Mouse (Mus musculus): ENCODE results near the gene Gm17428. TPM values are rescaled to one million over a fixed set of nuclear protein-coding genes. Genes with fewer than 3 reads are reported as not detected.
"Not testable (repeated sequence)": the region's sequence is repeated elsewhere in the genome, so short reads cannot be mapped to it uniquely, and the experiment has no call there.

The Gm17428 gene
- polyA plus RNA-seq, 1 experiment from 2014 or later: not detected

GRCm38 (mm10) chr14:54961487-54961886, 15.2 kb upstream of the Gm17428 start:
- H3K27me3 ChIP-seq (ENCODE audit: insufficient read depth, low read length): no peaks in the 10 kb centered on the region
- H3K4me1 ChIP-seq (ENCODE audit: insufficient read depth, low read length): no peaks in the 10 kb centered on the region
- ATAC-seq (ENCODE audit: low FRiP score, low TSS enrichment): no peak
- H3K9me3 ChIP-seq (ENCODE audit: low read length): no peaks in the 10 kb centered on the region
- WGBS: 74% methylated on average over 5 of the region's 5 CpGs
- no peak overlapping the region for H3K27ac ChIP-seq (ENCODE audit: low read length)
- no peak overlapping the region for H3K9ac ChIP-seq (replicated peaks; ENCODE audit: low read length)
- no peak overlapping the region for H3K4me2 ChIP-seq (replicated peaks; ENCODE audit: low read depth, low read length)
- no peaks in the 10 kb centered on the region for H3K36me3 ChIP-seq (ENCODE audit: insufficient read depth, low read length)
- H3K4me3 ChIP-seq (ENCODE audit: low read length): no peak overlapping the region

DNA sequence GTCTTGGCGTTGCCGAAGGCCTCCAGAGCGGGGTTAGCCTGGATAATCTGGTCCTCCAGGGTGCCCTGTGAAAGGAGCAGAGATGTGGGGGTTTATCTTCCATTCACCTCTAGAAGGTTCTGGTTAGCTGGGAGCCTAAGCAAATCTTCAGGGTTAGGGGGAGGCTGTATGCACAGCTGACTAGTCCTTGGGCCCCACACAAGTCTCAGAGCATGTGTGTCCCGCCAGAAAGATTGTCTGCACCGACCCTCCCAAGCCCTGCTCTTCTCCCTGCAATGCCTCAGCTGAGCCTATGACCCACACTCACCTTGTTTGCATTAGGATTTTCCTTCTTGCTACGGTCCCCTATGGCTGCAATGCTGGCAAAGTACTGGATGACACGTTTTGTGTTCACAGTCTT, 14.0 kb upstream of the Gm17428 start:
- no peak overlapping the region for H3K9ac ChIP-seq (replicated peaks; ENCODE audit: low read length)

DNA sequence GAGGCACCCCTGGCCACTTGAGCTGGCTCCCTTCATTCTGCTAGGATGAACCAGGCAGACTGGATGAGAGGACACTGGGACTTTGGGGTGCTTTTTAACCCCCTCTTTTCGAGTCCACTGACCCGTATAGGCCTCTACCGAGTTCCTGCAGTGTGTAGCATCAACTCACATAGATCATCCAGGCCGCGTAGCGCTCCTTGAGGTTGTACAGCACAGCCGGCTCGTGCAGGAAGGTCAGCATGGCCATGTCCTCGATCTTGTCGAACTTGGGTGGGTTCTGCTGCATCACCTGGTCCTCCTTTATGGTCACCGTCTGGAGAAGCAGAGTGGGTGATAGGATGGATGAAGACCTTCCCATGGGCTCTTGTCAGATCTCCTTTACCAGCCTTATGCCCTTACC, 13.0 kb upstream of the Gm17428 start:
- H3K36me3 ChIP-seq (ENCODE audit: insufficient read depth, low read length): no peaks in the 10 kb centered on the region
- ATAC-seq (ENCODE audit: low FRiP score, low TSS enrichment): no peak
- no peaks in the 10 kb centered on the region for H3K4me1 ChIP-seq (ENCODE audit: insufficient read depth, low read length)
- no peaks in the 10 kb centered on the region for H3K9me3 ChIP-seq (ENCODE audit: low read length)
- no peaks in the 10 kb centered on the region for H3K27me3 ChIP-seq (ENCODE audit: insufficient read depth, low read length)
- no peak overlapping the region for H3K4me3 ChIP-seq (ENCODE audit: low read length)
- H3K4me2 ChIP-seq (replicated peaks; ENCODE audit: low read depth, low read length): no peak overlapping the region
- H3K27ac ChIP-seq (ENCODE audit: low read length): no peak overlapping the region
- H3K9ac ChIP-seq (replicated peaks; ENCODE audit: low read length): no peak overlapping the region
- WGBS: 87% methylated on average over 11 of the region's 11 CpGs

More for the DNA sequence above, 14.0 kb upstream of the Gm17428 start:
- Histone ChIP-seq H3K9me3 (ENCODE audit: low read length) (no peaks in the 10 kb centered on the region), H3K27ac (ENCODE audit: low read length) (no peak overlapping the region), H3K4me1 (ENCODE audit: insufficient read depth, low read length) (no peaks in the 10 kb centered on the region), H3K36me3 (ENCODE audit: insufficient read depth, low read length) (no peaks in the 10 kb centered on the region), H3K27me3 (ENCODE audit: insufficient read depth, low read length) (no peaks in the 10 kb centered on the region), H3K4me3 (ENCODE audit: low read length) (no peak overlapping the region), H3K4me2 (replicated peaks; ENCODE audit: low read depth, low read length) (no peak overlapping the region)
- ATAC-seq (ENCODE audit: low FRiP score, low TSS enrichment): no peak
- 84% methylated on average over 7 of the region's 7 CpGs for WGBS

DNA sequence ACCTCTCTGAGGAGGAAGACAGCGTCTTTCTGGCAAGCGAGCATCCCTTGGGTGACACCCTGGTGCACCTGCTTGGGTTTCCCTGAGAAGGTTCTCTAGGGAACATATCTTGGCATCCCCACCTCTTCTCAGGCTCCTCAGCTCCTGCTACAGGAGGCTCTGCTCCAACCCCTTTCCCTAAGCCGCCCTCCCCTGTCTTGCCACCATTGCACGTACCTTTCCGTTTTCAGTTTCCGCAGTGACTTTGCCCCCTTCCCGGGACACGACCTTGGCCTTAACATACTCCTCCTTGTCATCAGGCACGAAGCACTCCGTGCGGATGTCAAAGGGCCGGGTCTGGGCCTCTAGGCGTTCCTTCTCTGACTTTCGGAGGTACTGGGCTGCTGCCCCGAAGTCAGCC, 11.7 kb upstream of the Gm17428 start:
- no peaks in the 10 kb centered on the region for H3K4me1 ChIP-seq (ENCODE audit: insufficient read depth, low read length)
- no peak overlapping the region for H3K9ac ChIP-seq (replicated peaks; ENCODE audit: low read length)
- no peak overlapping the region for H3K27ac ChIP-seq (ENCODE audit: low read length)
- H3K36me3 ChIP-seq (ENCODE audit: insufficient read depth, low read length): no peaks in the 10 kb centered on the region
- no peaks in the 10 kb centered on the region for H3K27me3 ChIP-seq (ENCODE audit: insufficient read depth, low read length)
- H3K4me2 ChIP-seq (replicated peaks; ENCODE audit: low read depth, low read length): no peak overlapping the region
- WGBS: 78% methylated on average over 15 of the region's 15 CpGs
- H3K4me3 ChIP-seq (ENCODE audit: low read length): no peak overlapping the region
- no peaks in the 10 kb centered on the region for H3K9me3 ChIP-seq (ENCODE audit: low read length)
- no peak for ATAC-seq (ENCODE audit: low FRiP score, low TSS enrichment)

- Histone ChIP-seq H3K9me3 (ENCODE audit: low read length) (no peaks in the 10 kb centered on the region), H3K9ac (replicated peaks; ENCODE audit: low read length) (no peak overlapping the region), H3K4me3 (ENCODE audit: low read length) (no peak overlapping the region), H3K4me1 (ENCODE audit: insufficient read depth, low read length) (no peaks in the 10 kb centered on the region), H3K36me3 (ENCODE audit: insufficient read depth, low read length) (no peaks in the 10 kb centered on the region), H3K4me2 (replicated peaks; ENCODE audit: low read depth, low read length) (no peak overlapping the region), H3K27me3 (ENCODE audit: insufficient read depth, low read length) (no peaks in the 10 kb centered on the region), H3K27ac (ENCODE audit: low read length) (no peak overlapping the region)
- no peak for ATAC-seq (ENCODE audit: low FRiP score, low TSS enrichment)
- 66% methylated on average over 6 of the region's 6 CpGs for WGBS
Observed at GRCm38 (mm10) chr14:54965631-54966030, 11.1 kb upstream of the Gm17428 start.

GRCm38 (mm10) chr14:54966320-54966977, 10.3 kb upstream of the Gm17428 start, which contains the start of gene Myh6:
Myh6 (minus strand) TSS chr14:54966927.
- Histone ChIP-seq H3K4me1 (ENCODE audit: insufficient read depth, low read length) (no peaks in the 10 kb centered on the region), H3K9me3 (ENCODE audit: low read length) (no peaks in the 10 kb centered on the region), H3K36me3 (ENCODE audit: insufficient read depth, low read length) (no peaks in the 10 kb centered on the region), H3K27ac (ENCODE audit: low read length) (no peak within 1 kb of the TSS), H3K4me2 (replicated peaks; ENCODE audit: low read depth, low read length) (no peak within 1 kb of the TSS), H3K27me3 (ENCODE audit: insufficient read depth, low read length) (no peaks in the 10 kb centered on the region), H3K9ac (replicated peaks; ENCODE audit: low read length) (no peak within 1 kb of the TSS), H3K4me3 (ENCODE audit: low read length) (no peak within 1 kb of the TSS)
- ATAC-seq (ENCODE audit: low FRiP score, low TSS enrichment): no peak
- WGBS: 63% methylated on average over 7 of the region's 7 CpGs

DNA sequence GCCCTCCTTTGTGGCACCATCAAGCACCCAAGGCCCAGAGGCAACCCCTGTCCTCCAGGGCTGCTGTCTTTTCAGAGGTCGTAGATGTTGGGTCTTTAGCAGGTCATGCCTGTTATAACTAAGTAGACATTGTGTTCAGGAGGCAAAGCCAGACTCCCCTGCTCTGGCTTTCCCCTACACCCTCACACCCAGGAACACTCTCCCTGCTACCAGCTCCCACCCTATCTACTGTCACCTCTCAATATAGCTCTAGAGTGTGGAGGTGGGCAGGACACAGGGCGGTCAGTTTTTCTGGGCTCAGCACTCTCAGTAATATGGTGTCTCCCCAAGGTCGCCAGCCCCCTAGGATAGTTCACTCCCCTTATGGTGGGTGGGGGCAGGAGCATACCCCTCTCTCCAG, 8.9 kb upstream of the Gm17428 start:
- H3K27ac ChIP-seq (ENCODE audit: low read length): no peak overlapping the region
- no peaks in the 10 kb centered on the region for H3K4me1 ChIP-seq (ENCODE audit: insufficient read depth, low read length)
- H3K36me3 ChIP-seq (ENCODE audit: insufficient read depth, low read length): no peaks in the 10 kb centered on the region
- ATAC-seq (ENCODE audit: low FRiP score, low TSS enrichment): no peak
- 90% methylated on average over 3 of the region's 3 CpGs for WGBS
- H3K27me3 ChIP-seq (ENCODE audit: insufficient read depth, low read length): no peaks in the 10 kb centered on the region
- no peak overlapping the region for H3K4me3 ChIP-seq (ENCODE audit: low read length)
- no peak overlapping the region for H3K4me2 ChIP-seq (replicated peaks; ENCODE audit: low read depth, low read length)
- no peaks in the 10 kb centered on the region for H3K9me3 ChIP-seq (ENCODE audit: low read length)
- no peak overlapping the region for H3K9ac ChIP-seq (replicated peaks; ENCODE audit: low read length)

DNA sequence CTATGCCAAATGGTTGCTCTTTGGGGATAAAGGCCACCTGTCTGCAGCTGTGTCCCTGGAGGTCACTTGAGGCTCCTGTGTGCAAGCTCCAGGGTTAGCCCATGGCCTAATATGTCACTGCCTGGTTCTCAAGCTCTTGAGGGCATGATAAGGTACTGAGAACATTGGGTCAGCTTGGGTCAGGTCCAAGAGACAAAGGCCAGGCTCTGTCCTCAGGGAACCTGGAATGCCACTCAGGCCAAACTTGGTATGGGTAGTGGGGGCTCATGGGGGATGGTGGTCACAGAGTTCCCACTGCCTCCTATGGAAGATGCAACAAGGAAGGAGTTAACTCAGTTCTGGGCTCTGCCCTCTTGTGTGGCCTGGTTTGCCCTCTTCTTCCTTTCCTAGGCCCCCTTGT, 8.4 kb upstream of the Gm17428 start:
- Histone ChIP-seq H3K36me3 (ENCODE audit: insufficient read depth, low read length) (no peaks in the 10 kb centered on the region), H3K4me3 (ENCODE audit: low read length) (no peak overlapping the region), H3K4me2 (replicated peaks; ENCODE audit: low read depth, low read length) (no peak overlapping the region), H3K27ac (ENCODE audit: low read length) (no peak overlapping the region), H3K27me3 (ENCODE audit: insufficient read depth, low read length) (no peaks in the 10 kb centered on the region), H3K4me1 (ENCODE audit: insufficient read depth, low read length) (no peaks in the 10 kb centered on the region), H3K9ac (replicated peaks; ENCODE audit: low read length) (no peak overlapping the region), H3K9me3 (ENCODE audit: low read length) (no peaks in the 10 kb centered on the region)
- no peak for ATAC-seq (ENCODE audit: low FRiP score, low TSS enrichment)

DNA sequence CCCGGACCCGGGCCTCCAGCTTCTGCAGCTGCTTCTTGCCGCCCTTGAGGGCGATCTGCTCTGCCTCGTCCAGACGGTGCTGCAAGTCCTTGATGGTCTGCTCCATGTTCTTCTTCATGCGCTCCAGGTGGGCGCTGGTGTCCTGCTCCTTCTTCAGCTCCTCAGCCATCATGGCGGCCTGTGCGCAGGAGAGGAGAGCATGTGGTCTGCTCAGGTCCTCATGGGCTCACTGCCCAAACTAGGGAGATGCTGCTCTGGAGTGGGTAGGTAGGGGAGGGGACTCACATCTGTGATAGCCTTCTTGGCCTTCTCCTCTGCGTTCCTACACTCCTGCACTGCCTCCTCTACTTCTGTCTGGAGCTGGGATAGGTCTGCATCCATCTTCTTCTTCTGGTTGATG, 3.9 kb upstream of the Gm17428 start:
- H3K4me3 ChIP-seq (ENCODE audit: low read length); ATAC-seq (ENCODE audit: low FRiP score, low TSS enrichment); H3K4me1 ChIP-seq (ENCODE audit: insufficient read depth, low read length); H3K36me3 ChIP-seq (ENCODE audit: insufficient read depth, low read length); H3K27ac ChIP-seq (ENCODE audit: low read length); H3K4me2 ChIP-seq (replicated peaks; ENCODE audit: low read depth, low read length); H3K27me3 ChIP-seq (ENCODE audit: insufficient read depth, low read length); H3K9me3 ChIP-seq (ENCODE audit: low read length); H3K9ac ChIP-seq (replicated peaks; ENCODE audit: low read length): not testable (repeated sequence)
- WGBS: 91% methylated on average over 6 of the region's 11 CpGs

GRCm38 (mm10) chr14:54974068-54974791, 2.5 kb upstream of the Gm17428 start:
- no peak overlapping the region for H3K4me3 ChIP-seq (ENCODE audit: low read length)
- H3K9ac ChIP-seq (replicated peaks; ENCODE audit: low read length): no peak overlapping the region
- ATAC-seq (ENCODE audit: low FRiP score, low TSS enrichment): no peak
- no peak overlapping the region for H3K27ac ChIP-seq (ENCODE audit: low read length)
- no peaks in the 10 kb centered on the region for H3K36me3 ChIP-seq (ENCODE audit: insufficient read depth, low read length)
- no peaks in the 10 kb centered on the region for H3K4me1 ChIP-seq (ENCODE audit: insufficient read depth, low read length)
- WGBS: 80% methylated on average over 5 of the region's 6 CpGs
- no peaks in the 10 kb centered on the region for H3K9me3 ChIP-seq (ENCODE audit: low read length)
- no peaks in the 10 kb centered on the region for H3K27me3 ChIP-seq (ENCODE audit: insufficient read depth, low read length)
- no peak overlapping the region for H3K4me2 ChIP-seq (replicated peaks; ENCODE audit: low read depth, low read length)
